Mouse (Mus musculus): ENCODE measurements around the gene 4931422A03Rik. TPM values are rescaled to one million over a fixed set of nuclear protein-coding genes. Genes with fewer than 3 reads are reported as not detected.

Gene 4931422A03Rik
- polyA plus RNA-seq, 1 experiment from 2014 or later = 2.0 TPM

Other genes starting within 250 kb of the 4931422A03Rik start
- gene Caprin1, start 230.7 kb downstream of the 4931422A03Rik start, polyA plus RNA-seq (2016; fragmentation: Nextera tagmentation; extraction: Ambion mirVana) = 477 and 499 TPM in 2 replicates
- 15.8 and 21.2 TPM in 2 replicates for gene Lmo2, start 70.4 kb downstream of the 4931422A03Rik start, polyA plus RNA-seq (2016; fragmentation: Nextera tagmentation; extraction: Ambion mirVana)
- 40.6 and 42.8 TPM in 2 replicates for gene Fbxo3, start 640 bp downstream of the 4931422A03Rik start, polyA plus RNA-seq (2016; fragmentation: Nextera tagmentation; extraction: Ambion mirVana)
- gene Gm10912, start 37.5 kb upstream of the 4931422A03Rik start, polyA plus RNA-seq (2016; fragmentation: Nextera tagmentation; extraction: Ambion mirVana) = not detected in 2 replicates
- gene Gm10799, start 40.2 kb upstream of the 4931422A03Rik start, polyA plus RNA-seq (2016; fragmentation: Nextera tagmentation; extraction: Ambion mirVana) = not detected in 2 replicates
- 2.3 and 4.0 TPM in 2 replicates for gene Cd59b, start 41.5 kb upstream of the 4931422A03Rik start, polyA plus RNA-seq (2016; fragmentation: Nextera tagmentation; extraction: Ambion mirVana)
- 26.4 and 30.1 TPM in 2 replicates for gene Cd59a, start 67.4 kb upstream of the 4931422A03Rik start, polyA plus RNA-seq (2016; fragmentation: Nextera tagmentation; extraction: Ambion mirVana)
- gene A930018P22Rik, start 94.4 kb upstream of the 4931422A03Rik start, polyA plus RNA-seq (2016; fragmentation: Nextera tagmentation; extraction: Ambion mirVana) = 0.20 TPM in 2 replicates